Mouse (Mus musculus): Measurements from ENCODE around the gene Malsu1. TPM values are rescaled to one million over a fixed set of nuclear protein-coding genes. Genes with fewer than 3 reads are reported as not detected.

The Malsu1 gene
- polyA plus RNA-seq, 1 experiment from 2014 or later, result 54.5 TPM

- ATAC-seq (no peak), DNase-seq (no peak)
- H3K4me2 ChIP-seq (ENCODE audit: low read depth, low read length), result no peak overlapping the region
- H3K27me3 ChIP-seq (ENCODE audit: insufficient read depth, low read length), result no peaks in the 10 kb centered on the region
- TF ChIP-seq CTCF (IDR thresholded peaks at IDR 0.05; ENCODE audit: low read depth) (no peak), EP300 (IDR thresholded peaks at IDR 0.05; ENCODE audit: low read depth) (no peak)
- 90% methylated on average over 4 of the region's 4 CpGs for WGBS (ENCODE audit: insufficient replicate concordance)
- H3K9me3 ChIP-seq (ENCODE audit: low read length), result no peaks in the 10 kb centered on the region
- H3K4me3 ChIP-seq (ENCODE audit: low read depth, low read length), result no peak overlapping the region
- no peaks in the 10 kb centered on the region for H3K4me1 ChIP-seq (ENCODE audit: insufficient read depth)
- peaks cover 42% of the 10 kb centered on the region for H3K36me3 ChIP-seq (replicated peaks; ENCODE audit: insufficient read depth, low read length)
- no peak overlapping the region for H3K9ac ChIP-seq (replicated peaks)
- no peak overlapping the region for H3K27ac ChIP-seq (ENCODE audit: low read depth)
Observed at GRCm38 (mm10) chr6:49083008-49083407, 9.4 kb downstream of the Malsu1 start.

GRCm38 (mm10) chr6:49094968-49095367 is 21.4 kb downstream of the Malsu1 start:
- WGBS (ENCODE audit: insufficient replicate concordance), result 84% methylated on average over 10 of the region's 10 CpGs
- no peak for DNase-seq
- no peaks in the 10 kb centered on the region for H3K27me3 ChIP-seq (ENCODE audit: insufficient read depth, low read length)

GRCm38 (mm10) chr6:49096421-49096820 is 22.8 kb downstream of the Malsu1 start:
- TF ChIP-seq EP300 (IDR thresholded peaks at IDR 0.05; ENCODE audit: low read depth) (no peak), CTCF (IDR thresholded peaks at IDR 0.05; ENCODE audit: low read depth) (no peak)
- Histone ChIP-seq H3K4me3 (ENCODE audit: low read depth, low read length) (no peak overlapping the region), H3K27ac (ENCODE audit: low read depth) (peak overlapping the region; percentile 57), H3K9me3 (ENCODE audit: low read length) (no peaks in the 10 kb centered on the region), H3K27me3 (ENCODE audit: insufficient read depth, low read length) (no peaks in the 10 kb centered on the region), H3K4me1 (ENCODE audit: insufficient read depth) (peaks cover 14% of the 10 kb centered on the region), H3K9ac (replicated peaks) (no peak overlapping the region), H3K36me3 (replicated peaks; ENCODE audit: insufficient read depth, low read length) (peaks cover 33% of the 10 kb centered on the region), H3K4me2 (ENCODE audit: low read depth, low read length) (0 out of 2 replicates have a peak overlapping the region, but pooled peaks have one; percentile 44)
- WGBS (ENCODE audit: insufficient replicate concordance), result 80% methylated on average over 7 of the region's 7 CpGs
- DNase-seq (no peak), ATAC-seq (0 out of 2 replicates have a peak, but pooled peaks have one; percentile 9)

More at GRCm38 (mm10) chr6:49094968-49095367, 21.4 kb downstream of the Malsu1 start:
- TF ChIP-seq EP300 (IDR thresholded peaks at IDR 0.05; ENCODE audit: low read depth) (no peak), CTCF (IDR thresholded peaks at IDR 0.05; ENCODE audit: low read depth) (no peak)
- Histone ChIP-seq H3K36me3 (replicated peaks; ENCODE audit: insufficient read depth, low read length) (peaks cover 48% of the 10 kb centered on the region), H3K27ac (ENCODE audit: low read depth) (no peak overlapping the region), H3K4me1 (ENCODE audit: insufficient read depth) (peaks cover 12% of the 10 kb centered on the region), H3K9me3 (ENCODE audit: low read length) (no peaks in the 10 kb centered on the region), H3K4me3 (ENCODE audit: low read depth, low read length) (no peak overlapping the region), H3K9ac (replicated peaks) (no peak overlapping the region), H3K4me2 (ENCODE audit: low read depth, low read length) (no peak overlapping the region)
- no peak for ATAC-seq

- DNase-seq (peak; percentile 73), ATAC-seq (peak; percentile 71; the same call in 1 of the 2 replicates)
- Histone ChIP-seq H3K9me3 (ENCODE audit: low read length) (no peaks in the 10 kb centered on the region), H3K27ac (ENCODE audit: low read depth) (peak overlapping the region; percentile 57), H3K27me3 (ENCODE audit: insufficient read depth, low read length) (no peaks in the 10 kb centered on the region), H3K4me1 (ENCODE audit: insufficient read depth) (peaks cover 14% of the 10 kb centered on the region), H3K4me2 (ENCODE audit: low read depth, low read length) (peak overlapping the region; percentile 44), H3K4me3 (ENCODE audit: low read depth, low read length) (no peak overlapping the region), H3K36me3 (replicated peaks; ENCODE audit: insufficient read depth, low read length) (peaks cover 28% of the 10 kb centered on the region), H3K9ac (replicated peaks) (no peak overlapping the region)
- TF ChIP-seq EP300 (IDR thresholded peaks at IDR 0.05; ENCODE audit: low read depth), result no peak; the same call in 1 of the 2 replicates
- TF ChIP-seq CTCF (IDR thresholded peaks at IDR 0.05; ENCODE audit: low read depth), result no peak
- WGBS (ENCODE audit: insufficient replicate concordance), result 55% methylated on average over 13 of the region's 13 CpGs
Observed at GRCm38 (mm10) chr6:49096933-49097461, 23.4 kb downstream of the Malsu1 start.

- Histone ChIP-seq H3K4me2 (ENCODE audit: low read depth, low read length) (peak overlapping the region; percentile 44; the same call in 1 of the 2 replicates), H3K9ac (replicated peaks) (no peak overlapping the region), H3K27me3 (ENCODE audit: insufficient read depth, low read length) (no peaks in the 10 kb centered on the region), H3K4me1 (ENCODE audit: insufficient read depth) (peaks cover 14% of the 10 kb centered on the region), H3K9me3 (ENCODE audit: low read length) (no peaks in the 10 kb centered on the region), H3K4me3 (ENCODE audit: low read depth, low read length) (no peak overlapping the region), H3K27ac (ENCODE audit: low read depth) (peak overlapping the region; percentile 44; the same call in 1 of the 2 replicates), H3K36me3 (replicated peaks; ENCODE audit: insufficient read depth, low read length) (peaks cover 34% of the 10 kb centered on the region)
- no peak for DNase-seq
- no peak for TF ChIP-seq EP300 (IDR thresholded peaks at IDR 0.05; ENCODE audit: low read depth)
- TF ChIP-seq CTCF (IDR thresholded peaks at IDR 0.05; ENCODE audit: low read depth), result no peak
- no peak for ATAC-seq
- WGBS (ENCODE audit: insufficient replicate concordance), result 64% methylated on average over 5 of the region's 5 CpGs
Observed at GRCm38 (mm10) chr6:49097596-49098110, 24.1 kb downstream of the Malsu1 start.

- Histone ChIP-seq H3K9ac (replicated peaks) (no peak overlapping the region), H3K36me3 (replicated peaks; ENCODE audit: insufficient read depth, low read length) (peaks cover 30% of the 10 kb centered on the region), H3K4me1 (ENCODE audit: insufficient read depth) (peaks cover 14% of the 10 kb centered on the region), H3K4me3 (ENCODE audit: low read depth, low read length) (no peak overlapping the region), H3K27ac (ENCODE audit: low read depth) (no peak overlapping the region), H3K27me3 (ENCODE audit: insufficient read depth, low read length) (no peaks in the 10 kb centered on the region), H3K4me2 (ENCODE audit: low read depth, low read length) (no peak overlapping the region), H3K9me3 (ENCODE audit: low read length) (no peaks in the 10 kb centered on the region)
- DNase-seq (no peak), ATAC-seq (no peak)
- 53% methylated on average over 1 of the region's 1 CpGs for WGBS (ENCODE audit: insufficient replicate concordance)
- TF ChIP-seq CTCF (IDR thresholded peaks at IDR 0.05; ENCODE audit: low read depth), result no peak
- TF ChIP-seq EP300 (IDR thresholded peaks at IDR 0.05; ENCODE audit: low read depth), result no peak
Observed at GRCm38 (mm10) chr6:49099086-49099485, 25.5 kb downstream of the Malsu1 start.
